In genomic region chr2:167562101-167562500, GRCm38 (mm10) we compare ENCODE assay signal across 9 mouse cellular contexts. TPM values are rescaled to one million over a fixed set of nuclear protein-coding genes. Genes with fewer than 3 reads are reported as not detected.
DNase-seq lines count a peak whose midpoint lies in the region; ATAC-seq and TF ChIP-seq lines count a peak whose summit lies in the region.
"Had no signal": no experiment of that assay in that cellular context is flagged by ENCODE, and none has a peak within 500 bp of the region (broad histone marks: within the 10 kb centered on the region; RNA-seq: fewer than 3 reads in every experiment).

No protein-coding gene starts in this region.

- DNase-seq in embryo, embryonic 10 days (ENCODE audit: low spot score): peak; percentile 34
- DNase-seq in embryo, embryonic 11 days: no peak
- DNase-seq in liver, adult 2 months (ENCODE audit: extremely low read depth, low read depth, low spot score): peak; percentile 25
- DNase-seq in liver, embryonic 11.5 days (ENCODE audit: low spot score): no peak
- DNase-seq in right cerebral cortex, postnatal 14 days: no peak
- no peak for DNase-seq in embryo, embryonic 10.5 days (ENCODE audit: low spot score)

- no peak overlapping the region for H3K4me3 ChIP-seq in liver, adult 2 months (ENCODE audit: insufficient read depth, low read depth, low read length)
- no peak overlapping the region for H3K4me3 ChIP-seq in liver, embryonic 11.5 days (ENCODE audit: low read depth, low read length)
- no peak overlapping the region for H3K4me3 ChIP-seq in forebrain, embryonic 15.5 days
- H3K4me3 ChIP-seq in limb, embryonic 15.5 days: no peak overlapping the region
- H3K4me3 ChIP-seq: layer of hippocampus, adult 2 months had no signal

- no peak overlapping the region for H3K27ac ChIP-seq in liver, adult 2 months (replicated peaks; ENCODE audit: insufficient read depth, low read depth, low read length)
- no peak overlapping the region for H3K27ac ChIP-seq in liver, embryonic 11.5 days (ENCODE audit: low read depth, low read length)
- no peak overlapping the region for H3K27ac ChIP-seq in forebrain, embryonic 15.5 days (replicated peaks)
- peak overlapping the region; percentile 93 for H3K27ac ChIP-seq in limb, embryonic 15.5 days
- H3K27ac ChIP-seq: layer of hippocampus, adult 2 months had no signal

- no peak overlapping the region for H3K9ac ChIP-seq in liver, adult 2 months (ENCODE audit: low read depth, low read length)
- H3K9ac ChIP-seq in liver, embryonic 11.5 days (ENCODE audit: low read depth, low read length): no peak overlapping the region
- H3K9ac ChIP-seq in forebrain, embryonic 15.5 days (replicated peaks): no peak overlapping the region
- H3K9ac ChIP-seq in limb, embryonic 15.5 days: no peak overlapping the region

- no peak overlapping the region for H3K4me2 ChIP-seq in liver, embryonic 11.5 days
- no peak overlapping the region for H3K4me2 ChIP-seq in forebrain, embryonic 15.5 days (replicated peaks)
- H3K4me2 ChIP-seq in limb, embryonic 15.5 days: no peak overlapping the region

- H3K4me1 ChIP-seq in liver, adult 2 months (ENCODE audit: control insufficient read depth, insufficient read depth, low read length): peaks cover 9% of the 10 kb centered on the region
- peaks cover 20% of the 10 kb centered on the region for H3K4me1 ChIP-seq in liver, embryonic 11.5 days (replicated peaks; ENCODE audit: control insufficient read depth, insufficient read depth, low read length)
- peaks cover 19% of the 10 kb centered on the region; the same call in 1 of the 2 replicates for H3K4me1 ChIP-seq in forebrain, embryonic 15.5 days
- H3K4me1 ChIP-seq in limb, embryonic 15.5 days: peaks cover 73% of the 10 kb centered on the region

- TF ChIP-seq POLR2A in liver, adult 2 months (IDR thresholded peaks at IDR 0.05; ENCODE audit: extremely low read depth, insufficient read depth, low read length): no peak

- no peaks in the 10 kb centered on the region for H3K36me3 ChIP-seq in liver, adult 2 months (ENCODE audit: control insufficient read depth, insufficient read depth, low read length)
- H3K36me3 ChIP-seq in liver, embryonic 11.5 days (ENCODE audit: control insufficient read depth, insufficient read depth, low read length): no peaks in the 10 kb centered on the region
- no peaks in the 10 kb centered on the region for H3K36me3 ChIP-seq in forebrain, embryonic 15.5 days
- no peaks in the 10 kb centered on the region for H3K36me3 ChIP-seq in limb, embryonic 15.5 days

- no peaks in the 10 kb centered on the region for H3K9me3 ChIP-seq in liver, embryonic 11.5 days (ENCODE audit: control insufficient read depth, low read length)
- no peaks in the 10 kb centered on the region for H3K9me3 ChIP-seq in forebrain, embryonic 15.5 days
- H3K9me3 ChIP-seq in limb, embryonic 15.5 days: no peaks in the 10 kb centered on the region

- 41% methylated on average over 8 of the region's 8 CpGs for WGBS in liver, adult 2 months
- 42% methylated on average over 8 of the region's 8 CpGs for WGBS in liver, embryonic 11.5 days
- 15% methylated on average over 7 of the region's 8 CpGs for WGBS in forebrain, embryonic 15.5 days
- WGBS in limb, embryonic 15.5 days: 19% methylated on average over 8 of the region's 8 CpGs

- ATAC-seq in liver, embryonic 11.5 days (replicated peaks; ENCODE audit: low FRiP score): no peak
- ATAC-seq in forebrain, embryonic 15.5 days (replicated peaks): 0 out of 2 replicates have a peak, but pooled peaks have one; percentile 27
- no peak for ATAC-seq in limb, embryonic 15.5 days (ENCODE audit: insufficient number of reproducible peaks, low FRiP score, low TSS enrichment, low read depth)

- TF ChIP-seq CTCF in liver, adult 2 months (IDR thresholded peaks at IDR 0.05; ENCODE audit: low read depth, low read length): no peak

- no peaks in the 10 kb centered on the region for H3K27me3 ChIP-seq in liver, adult 2 months (ENCODE audit: control insufficient read depth, insufficient read depth, low read length)
- H3K27me3 ChIP-seq in liver, embryonic 11.5 days (replicated peaks; ENCODE audit: control insufficient read depth, insufficient read depth, low read length): peaks cover 24% of the 10 kb centered on the region
- H3K27me3 ChIP-seq in forebrain, embryonic 15.5 days: peaks cover 9% of the 10 kb centered on the region; the same call in 1 of the 2 replicates
- H3K27me3 ChIP-seq in limb, embryonic 15.5 days: no peaks in the 10 kb centered on the region

- H3K79me2 ChIP-seq in liver, adult 2 months (ENCODE audit: control insufficient read depth, insufficient read depth, low read length): 0 out of 2 replicates have a peak, but pooled peaks cover 4% of the 10 kb centered on the region

RNA-seq across cellular contexts. Expression of gene Snai1, which starts 24.1 kb away (rescaled TPM):
- 0.13 and 0.18 TPM in 2 replicates for total RNA-seq in liver, adult 2 months (2014; rRNA removed)
- 2.2 and 2.7 TPM in 2 replicates for polyA plus RNA-seq in liver, adult 2 months (2012; rRNA removed)
- polyA plus RNA-seq in liver, embryonic 11.5 days (2014; fragmentation: Nextera tagmentation; extraction: Ambion mirVana): 14.3 and 15.2 TPM in 2 replicates
- polyA plus RNA-seq in forebrain, embryonic 15.5 days (2015; fragmentation: Nextera tagmentation; extraction: Ambion mirVana): 2.1 and 2.7 TPM in 2 replicates
- polyA plus RNA-seq in limb, embryonic 15.5 days (2015; fragmentation: Nextera tagmentation; extraction: Ambion mirVana): 52.6 and 61.2 TPM in 2 replicates

Comparison
In these comparisons a context has a peak if more than half of its experiments do, and no peak if none do; other contexts are left out.
1. DNase-seq: peak in embryo, embryonic 10 days (single experiment) and liver, adult 2 months (single experiment); none in embryo, embryonic 11 days (single experiment), liver, embryonic 11.5 days (single experiment), right cerebral cortex, postnatal 14 days (single experiment) and embryo, embryonic 10.5 days (single experiment).